Mouse (Mus musculus) embryonic fibroblast, embryonic 13.5 days (primary cell): Measurements from ENCODE around the gene Fem1b.

Experiments
- CTCF ChIP-seq: IDR thresholded peaks from 2 replicates; pipeline ENCODE4 v1.5.1; 2011; ENCODE audit warnings: mild to moderate bottlenecking, control low read depth, low read length, moderate library complexity, borderline replicate concordance; ENCODE audit not compliant: insufficient read depth
- POLR2A ChIP-seq: IDR thresholded peaks from 2 replicates; pipeline ENCODE4 v1.6.1; 2011; ENCODE audit warnings: low read depth, mild to moderate bottlenecking, control low read depth, low read length, moderate library complexity

DNA sequence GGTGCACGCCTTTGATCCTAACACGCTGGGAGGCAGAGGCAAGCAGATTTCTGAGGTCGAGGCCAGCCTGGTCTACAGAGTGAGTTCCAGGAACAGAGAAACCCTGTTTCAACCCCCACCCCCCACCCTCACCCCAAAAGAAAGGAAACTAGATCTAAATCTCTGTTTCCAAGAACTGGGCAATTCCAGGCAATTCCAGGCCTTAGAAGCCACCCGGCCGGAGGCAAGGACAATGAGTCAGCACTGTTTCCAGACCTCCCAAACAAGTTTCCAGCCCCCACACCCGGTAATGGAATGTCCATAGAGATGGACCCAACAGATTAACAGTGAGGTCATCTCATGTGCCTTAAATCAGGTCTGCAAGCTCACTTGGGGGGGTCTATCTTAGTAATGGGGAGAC, 18.1 kb upstream of the Fem1b start:
- no peak for TF ChIP-seq POLR2A
- no peak for TF ChIP-seq CTCF
